11 mouse cellular contexts compared by ENCODE assay signal in genomic region chr4:135868996-135869395, GRCm38 (mm10). TPM values are rescaled to one million over a fixed set of nuclear protein-coding genes. Genes with fewer than 3 reads are reported as not detected.
DNase-seq lines count a peak whose midpoint lies in the region; ATAC-seq and TF ChIP-seq lines count a peak whose summit lies in the region.
"Had no signal": no experiment of that assay in that cellular context is flagged by ENCODE, and none has a peak within 500 bp of the region (broad histone marks: within the 10 kb centered on the region; RNA-seq: fewer than 3 reads in every experiment).

No protein-coding gene starts in this region.

- WGBS in heart, embryonic 15.5 days = 58% methylated on average over 2 of the region's 2 CpGs
- 35% methylated on average over 2 of the region's 2 CpGs for WGBS in liver, postnatal 0 days (ENCODE audit: insufficient replicate concordance)

- H3K9me3 ChIP-seq in heart, embryonic 15.5 days (replicated peaks) = no peaks in the 10 kb centered on the region
- H3K9me3 ChIP-seq in liver, postnatal 0 days (ENCODE audit: low read length) = no peaks in the 10 kb centered on the region
- H3K9me3 ChIP-seq: neural tube, embryonic 12.5 days had no signal

- TF ChIP-seq EP300 in liver, postnatal 0 days (IDR thresholded peaks at IDR 0.05; ENCODE audit: low read depth) = no peak

- TF ChIP-seq CTCF in liver, postnatal 0 days (IDR thresholded peaks at IDR 0.05; ENCODE audit: low read depth) = no peak

- no peak overlapping the region for H3K4me2 ChIP-seq in heart, embryonic 15.5 days
- H3K4me2 ChIP-seq in liver, postnatal 0 days (ENCODE audit: low read depth, low read length) = no peak overlapping the region
- H3K4me2 ChIP-seq: neural tube, embryonic 12.5 days had no signal

- peaks cover 27% of the 10 kb centered on the region for H3K36me3 ChIP-seq in heart, embryonic 15.5 days
- H3K36me3 ChIP-seq in liver, postnatal 0 days (replicated peaks; ENCODE audit: insufficient read depth, low read length) = peaks cover 40% of the 10 kb centered on the region

- no peaks in the 10 kb centered on the region for H3K27me3 ChIP-seq in heart, embryonic 15.5 days
- no peaks in the 10 kb centered on the region for H3K27me3 ChIP-seq in liver, postnatal 0 days (ENCODE audit: insufficient read depth, low read length)
- H3K27me3 ChIP-seq: neural tube, embryonic 12.5 days had no signal

- no peak overlapping the region for H3K4me3 ChIP-seq in heart, embryonic 15.5 days
- no peak overlapping the region for H3K4me3 ChIP-seq in liver, postnatal 0 days (ENCODE audit: low read depth, low read length)
- H3K4me3 ChIP-seq: neural tube, embryonic 12.5 days had no signal

- ATAC-seq in heart, embryonic 15.5 days (replicated peaks; ENCODE audit: insufficient number of reproducible peaks, insufficient read depth, low FRiP score, low read depth) = no peak
- ATAC-seq in liver, postnatal 0 days = no peak
- ATAC-seq: hindbrain, embryonic 16.5 days had no signal

- H3K27ac ChIP-seq in heart, embryonic 15.5 days = peak overlapping the region; percentile 52
- H3K27ac ChIP-seq in liver, postnatal 0 days (ENCODE audit: low read depth) = peak overlapping the region; percentile 58
- H3K27ac ChIP-seq: neural tube, embryonic 12.5 days had no signal

- peaks cover 23% of the 10 kb centered on the region for H3K4me1 ChIP-seq in heart, embryonic 15.5 days (replicated peaks)
- H3K4me1 ChIP-seq in liver, postnatal 0 days (ENCODE audit: insufficient read depth) = peaks cover 13% of the 10 kb centered on the region

- no peak for DNase-seq in heart, postnatal 4 days
- peak; percentile 47 for DNase-seq in lung, postnatal 36 days
- DNase-seq in lung, postnatal 14 days = no peak
- DNase-seq in T-cell, adult 2 months (ENCODE audit: low spot score) = peak; percentile 40
- DNase-seq in liver, postnatal 0 days = no peak
- no peak for DNase-seq in cerebellum, postnatal 4 days (ENCODE audit: low spot score in 2 of 2)
- DNase-seq in kidney, adult 11 months = no peak
- DNase-seq: layer of hippocampus, postnatal 36 days had no signal

- no peak overlapping the region for H3K9ac ChIP-seq in heart, embryonic 15.5 days
- no peak overlapping the region for H3K9ac ChIP-seq in liver, postnatal 0 days (replicated peaks)
- H3K9ac ChIP-seq: neural tube, embryonic 12.5 days had no signal

RNA-seq across cellular contexts. Expression of gene Pnrc2, which starts 4.7 kb away (rescaled TPM):
- 123 and 130 TPM in 2 replicates for polyA plus RNA-seq in heart, embryonic 15.5 days (2015; fragmentation: Nextera tagmentation; extraction: Ambion mirVana)
- 10 to 100 TPM; 81.7 to 88.6 TPM for total RNA-seq in heart, postnatal 4 days (2021)
- 53.2 and 55.2 TPM in 2 replicates for polyA plus RNA-seq in liver, postnatal 0 days (2015; fragmentation: Nextera tagmentation; extraction: Ambion mirVana)

RNA-seq across cellular contexts. Expression of gene Srsf10, which starts 13.4 kb away (rescaled TPM):
- polyA plus RNA-seq in heart, embryonic 15.5 days (2015; fragmentation: Nextera tagmentation; extraction: Ambion mirVana) = 127 and 131 TPM in 2 replicates
- total RNA-seq in heart, postnatal 4 days (2021) = 10 to 100 TPM; 73.8 to 80.5 TPM
- polyA plus RNA-seq in liver, postnatal 0 days (2015; fragmentation: Nextera tagmentation; extraction: Ambion mirVana) = 62.1 and 67.6 TPM in 2 replicates

RNA-seq across cellular contexts. Expression of gene Cnr2, which starts 26.2 kb away (rescaled TPM):
- polyA plus RNA-seq in heart, embryonic 15.5 days (2015; fragmentation: Nextera tagmentation; extraction: Ambion mirVana) = 0.49 and 0.55 TPM in 2 replicates
- under 1 TPM; 0.68 to 0.74 TPM for total RNA-seq in heart, postnatal 4 days (2021)
- polyA plus RNA-seq in liver, postnatal 0 days (2015; fragmentation: Nextera tagmentation; extraction: Ambion mirVana) = 2.5 and 2.6 TPM in 2 replicates

RNA-seq across cellular contexts. Expression of gene Fuca1, which starts 51.5 kb away (rescaled TPM):
- 38.1 and 61.6 TPM in 2 replicates for polyA plus RNA-seq in heart, embryonic 15.5 days (2015; fragmentation: Nextera tagmentation; extraction: Ambion mirVana)
- total RNA-seq in heart, postnatal 4 days (2021) = 10 to 100 TPM; 42.4 to 45.9 TPM
- 45.2 and 50.7 TPM in 2 replicates for polyA plus RNA-seq in liver, postnatal 0 days (2015; fragmentation: Nextera tagmentation; extraction: Ambion mirVana)

Comparison
In these comparisons a context has a peak if more than half of its experiments do, and no peak if none do; other contexts are left out.
1. DNase-seq: peak in lung, postnatal 36 days (single experiment) and T-cell, adult 2 months (single experiment); none in heart, postnatal 4 days (single experiment), lung, postnatal 14 days (single experiment), liver, postnatal 0 days (single experiment), cerebellum, postnatal 4 days (0 of 2) and kidney, adult 11 months (single experiment).